Mouse (Mus musculus) E14TG2a.4 (cell line): ENCODE data around the gene Cacnb1.

Experiments used
- CTCF ChIP-seq: conservative IDR thresholded peaks from 2 replicates; pipeline ENCODE4 v1.5.1; 2014; ENCODE audit warnings: low read length
- NANOG ChIP-seq: IDR thresholded peaks from 2 replicates; pipeline ENCODE4 v1.6.1; 2014; ENCODE audit warnings: borderline replicate concordance, low read length, mixed read lengths
- POU5F1 ChIP-seq: IDR thresholded peaks from 2 replicates; pipeline ENCODE4 v1.6.1; 2014; ENCODE audit warnings: low read length, borderline replicate concordance

DNA sequence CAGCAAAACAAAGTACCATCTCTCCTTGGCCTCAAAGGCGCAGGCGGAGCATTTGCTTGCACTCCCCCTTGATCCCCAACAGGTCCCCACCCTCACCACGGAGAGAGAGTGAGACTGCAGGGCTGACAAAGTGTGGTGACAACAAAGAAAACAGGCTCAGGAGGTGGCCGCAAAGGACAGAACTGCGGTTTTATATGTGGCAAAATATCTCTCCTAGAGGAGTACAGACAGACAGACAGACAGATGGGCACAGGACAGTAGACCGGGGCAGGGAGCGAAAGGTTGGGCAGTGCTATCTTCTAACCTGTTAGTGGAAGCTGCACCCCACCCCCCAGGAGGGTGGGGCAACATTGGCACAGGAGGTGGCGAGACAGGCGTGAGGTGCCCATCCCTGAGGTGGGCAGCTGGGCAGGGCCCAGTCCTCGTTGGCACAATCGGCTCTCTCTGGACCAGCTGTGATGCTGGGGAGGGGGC is 21.4 kb downstream of the Cacnb1 start:
- TF ChIP-seq CTCF (no peak), NANOG (no peak), POU5F1 (no peak)
